Mouse (Mus musculus) adrenal gland, postnatal 14 days (tissue): ENCODE results near the gene Lrsam1. TPM values are rescaled to one million over a fixed set of nuclear protein-coding genes. Genes with fewer than 3 reads are reported as not detected.

Experiments
- DNase-seq: peaks from one replicate; pipeline ENCODE4 v3.0.0; 2021; ENCODE audit warnings: mixed read lengths
- total RNA-seq: library from RNA; stranded (reverse); gene quantifications from 2 replicates; pipeline ENCODE4 v1.2.3, GENCODE M21; 2021

Lrsam1 gene
- total RNA-seq, 1 experiment from 2014 or later: 14.1 TPM

- DNase-seq: peak; percentile 92
Measured at GRCm38 (mm10) chr2:32966689-32967631, 5.5 kb upstream of the Lrsam1 start.

GRCm38 (mm10) chr2:32966184-32966688 is 4.8 kb upstream of the Lrsam1 start:
- no peak for DNase-seq

- no peak for DNase-seq
Measured at GRCm38 (mm10) chr2:32965511-32966183, 4.2 kb upstream of the Lrsam1 start.

GRCm38 (mm10) chr2:32964659-32965457 is 3.4 kb upstream of the Lrsam1 start:
- DNase-seq: no peak

- DNase-seq: no peak
Measured at GRCm38 (mm10) chr2:32963981-32964380, 2.6 kb upstream of the Lrsam1 start.

- DNase-seq: no peak
Measured at GRCm38 (mm10) chr2:32963544-32963943, 2.1 kb upstream of the Lrsam1 start.

GRCm38 (mm10) chr2:32962875-32963220 is 1.4 kb upstream of the Lrsam1 start:
- DNase-seq: peak; percentile 25

- DNase-seq: peak; percentile 29
Measured at GRCm38 (mm10) chr2:32962062-32962874, 854 bp upstream of the Lrsam1 start.

- no peak for DNase-seq
Measured at GRCm38 (mm10) chr2:32960273-32960672, 1.1 kb downstream of the Lrsam1 start.

- DNase-seq: no peak
Measured at GRCm38 (mm10) chr2:32957344-32957743, 4.1 kb downstream of the Lrsam1 start.

- DNase-seq: no peak
Measured at GRCm38 (mm10) chr2:32954581-32954980, 6.8 kb downstream of the Lrsam1 start.

GRCm38 (mm10) chr2:32947454-32947853 is 14.0 kb downstream of the Lrsam1 start:
- DNase-seq: no peak

GRCm38 (mm10) chr2:32940483-32940882 is 20.9 kb downstream of the Lrsam1 start:
- DNase-seq: no peak

- no peak for DNase-seq
Measured at GRCm38 (mm10) chr2:32939418-32939817, 22.0 kb downstream of the Lrsam1 start.

- DNase-seq: no peak
Measured at GRCm38 (mm10) chr2:32938741-32939140, 22.7 kb downstream of the Lrsam1 start.

GRCm38 (mm10) chr2:32931730-32932129 is 29.7 kb downstream of the Lrsam1 start:
- DNase-seq: no peak

- no peak for DNase-seq
Measured at GRCm38 (mm10) chr2:32928947-32929829, 32.2 kb downstream of the Lrsam1 start.

- peak; percentile 82 for DNase-seq
Measured at GRCm38 (mm10) chr2:32928235-32928946, 33.0 kb downstream of the Lrsam1 start.

- DNase-seq: no peak
Measured at GRCm38 (mm10) chr2:32927624-32928234, 33.7 kb downstream of the Lrsam1 start.
